Mouse (Mus musculus) left cerebral cortex, adult 18-20 months (tissue): ENCODE data around the gene Naxd. TPM values are rescaled to one million over a fixed set of nuclear protein-coding genes. Genes with fewer than 3 reads are reported as not detected.
"Not testable (repeated sequence)": the region's sequence is repeated elsewhere in the genome, so short reads cannot be mapped to it uniquely, and the experiment has no call there.

ENCODE experiments used
- DNase-seq, 2 experiments: peaks; one replicate each; pipeline ENCODE4 v3.0.0; 2021 to 2022; ENCODE audit warnings: low spot score in 2 of 2, mixed read lengths in 1 of 2
- long read RNA-seq, 2 experiments: library from polyadenylated mRNA; stranded (forward); transcript quantifications; one replicate each; pipeline ENCODE4 v2.0.0; 2021
- total RNA-seq, 2 experiments: library from RNA; stranded (reverse); gene quantifications; 2 replicates each; pipeline ENCODE4 v1.2.3; 2021

Naxd gene
- 10 to 100 TPM; 54.2 to 55.2 TPM for total RNA-seq
- long read RNA-seq, experiment 1, transcript Naxd-202 (10 exons, 1,307 nt): major isoform, 27 of 66 reads
- long read RNA-seq, experiment 1, transcript Naxd-201 (10 exons, 1,359 nt): minor isoform, 19 of 66 reads
- long read RNA-seq, experiment 1, partial matches to known transcripts: 7 of 66 reads
- long read RNA-seq, experiment 1, other reads (novel, unspliced or antisense): 8 of 66 reads
- long read RNA-seq, experiment 2, transcript Naxd-202 (10 exons, 1,307 nt): major isoform, 27 of 50 reads
- long read RNA-seq, experiment 2, transcript Naxd-201 (10 exons, 1,359 nt): minor isoform, 11 of 50 reads
- long read RNA-seq, experiment 2, partial matches to known transcripts: 5 of 50 reads
- long read RNA-seq, experiment 2, other reads (novel, unspliced or antisense): 7 of 50 reads

DNA sequence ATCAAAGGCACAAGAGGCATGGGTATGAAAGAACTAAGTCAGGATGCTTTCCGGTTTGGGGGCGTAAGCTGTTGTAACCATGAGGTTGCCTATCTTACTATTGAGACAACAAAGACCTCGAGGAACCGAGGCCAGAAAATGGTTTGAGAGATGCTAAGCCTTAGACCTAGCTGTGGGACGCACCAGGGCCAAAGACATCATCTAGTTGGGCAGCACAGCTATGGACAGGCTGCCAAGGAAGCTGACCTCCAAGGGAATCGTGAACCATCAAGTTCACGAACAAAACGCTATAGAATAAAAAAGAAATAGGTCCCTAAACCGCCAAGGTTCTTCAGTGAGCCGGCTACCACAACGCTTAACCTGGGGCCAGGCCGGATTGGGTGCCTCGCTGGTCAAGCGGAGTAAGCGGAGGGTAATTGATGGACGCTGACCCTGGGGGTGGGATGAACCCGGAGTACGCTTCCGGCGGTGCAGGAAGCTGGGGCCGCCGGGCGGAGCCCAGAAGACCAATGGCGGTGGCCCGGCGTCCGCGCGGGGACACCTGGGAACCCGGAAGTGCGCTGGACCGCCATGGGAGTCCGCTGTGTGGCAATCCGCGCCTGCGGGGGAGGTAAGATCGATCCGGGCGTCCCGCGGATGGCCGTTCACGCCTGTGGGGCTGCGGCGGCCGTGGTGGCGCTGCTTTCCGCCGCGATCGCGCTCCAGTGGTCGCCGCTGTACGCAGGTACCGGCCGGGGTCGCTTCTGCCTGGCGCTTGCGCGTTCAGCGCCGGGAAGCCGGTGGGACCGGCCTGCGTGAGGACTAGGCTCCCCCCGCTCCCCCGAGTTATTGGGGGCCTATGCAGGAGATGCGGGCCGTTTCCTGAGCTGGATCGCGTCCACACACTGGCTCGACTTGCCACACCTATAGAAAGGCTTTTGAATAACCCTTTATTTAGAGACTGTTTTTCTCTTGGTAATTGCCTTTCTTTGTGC, at the start of gene Naxd:
Gene Naxd, plus strand, starts transcription at position 490 of the 974 bp plus-strand sequence.
- peak; percentile 89 to 94 for DNase-seq

DNA sequence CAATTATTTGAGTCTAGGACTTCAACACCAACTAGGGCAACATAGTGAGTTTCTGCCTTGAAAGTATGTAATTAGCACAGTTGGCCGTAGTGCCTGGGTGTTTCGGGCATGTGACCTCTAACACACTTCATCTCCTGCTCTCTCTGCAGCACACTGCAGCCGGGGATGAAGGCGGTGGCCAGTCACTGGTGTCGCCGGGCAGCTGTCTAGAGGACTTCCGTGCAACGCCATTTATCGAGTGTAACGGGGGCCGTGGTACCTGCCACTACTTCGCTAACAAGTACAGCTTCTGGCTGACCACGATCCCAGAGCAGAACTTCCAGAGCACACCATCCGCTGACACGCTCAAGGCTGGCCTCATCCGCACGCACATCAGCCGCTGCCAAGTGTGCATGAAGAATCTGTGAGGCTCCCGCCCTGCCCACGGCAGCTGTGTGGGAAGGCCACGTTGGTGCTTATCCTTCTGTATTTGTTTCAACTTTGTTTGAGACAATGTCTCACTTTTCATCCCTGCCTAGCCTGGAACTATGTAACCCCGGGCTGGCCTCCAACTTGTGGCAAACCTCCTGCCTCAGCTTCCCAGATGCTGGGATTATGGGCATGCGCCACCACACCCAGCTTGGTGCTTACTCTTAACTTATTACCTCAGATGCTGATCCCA, 49.3 kb upstream of the Naxd start:
- DNase-seq: no peak

DNA sequence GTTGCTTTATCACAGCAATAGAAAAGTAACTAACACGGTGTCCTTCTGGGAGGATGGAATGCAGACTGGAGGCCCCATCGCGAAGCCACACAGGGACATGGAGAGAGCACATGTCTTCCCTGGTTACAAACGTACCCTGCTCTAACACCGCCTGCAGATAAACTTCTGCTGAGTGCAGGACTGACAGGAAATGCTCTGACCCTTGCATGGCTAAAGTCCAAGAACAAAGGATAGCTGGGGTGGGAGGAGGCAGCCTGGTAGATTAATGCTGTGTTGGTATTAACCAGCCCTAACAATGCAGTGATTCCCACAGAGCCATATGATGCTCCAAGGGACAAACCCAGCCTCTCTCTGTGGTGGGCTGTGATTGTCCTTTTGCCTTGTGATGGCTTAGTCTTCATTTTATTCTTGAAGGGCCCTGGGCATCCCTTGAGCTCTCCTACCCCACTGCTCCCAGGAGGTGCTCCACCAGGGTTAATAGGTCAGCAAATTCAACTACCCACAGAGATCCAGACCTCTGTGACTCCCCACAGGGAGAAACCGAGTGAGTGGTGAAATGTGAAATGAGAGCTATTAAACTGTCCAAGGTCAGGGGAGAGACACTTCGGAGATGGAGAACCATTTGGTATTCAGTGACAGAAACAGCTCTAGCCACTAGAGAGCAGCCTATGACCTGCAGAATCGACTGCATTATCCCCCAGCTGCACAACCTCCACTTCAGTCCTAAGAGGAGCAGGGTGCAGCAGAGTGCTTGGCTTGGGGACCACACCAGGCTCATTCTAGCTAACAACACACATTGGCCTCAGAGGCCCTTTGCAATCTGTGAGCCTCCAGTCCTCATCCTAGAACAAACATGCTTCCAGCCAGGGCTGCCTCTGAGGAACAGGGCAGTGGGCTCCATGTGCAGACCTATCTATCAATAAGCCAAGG, 46.9 kb upstream of the Naxd start:
- DNase-seq: no peak

DNA sequence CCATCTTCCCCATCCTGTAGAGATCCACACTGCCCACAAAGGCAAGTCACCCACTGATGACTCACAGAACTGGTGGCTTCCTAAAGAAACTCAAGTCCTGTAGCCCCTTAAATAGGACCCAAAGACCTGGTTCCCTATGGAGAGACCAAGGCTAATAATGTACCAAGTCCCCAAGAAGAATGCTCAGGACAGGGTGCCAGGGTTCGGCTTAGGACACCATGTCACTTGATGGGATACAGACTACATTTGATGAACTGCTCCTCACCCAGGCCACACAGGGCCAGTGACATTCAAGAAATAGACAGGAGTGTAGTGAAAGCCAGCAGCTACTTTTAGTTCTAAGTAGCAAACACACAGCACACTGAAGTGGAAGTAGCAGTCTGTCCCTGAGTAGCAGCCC, 45.2 kb upstream of the Naxd start:
- no peak for DNase-seq

DNA sequence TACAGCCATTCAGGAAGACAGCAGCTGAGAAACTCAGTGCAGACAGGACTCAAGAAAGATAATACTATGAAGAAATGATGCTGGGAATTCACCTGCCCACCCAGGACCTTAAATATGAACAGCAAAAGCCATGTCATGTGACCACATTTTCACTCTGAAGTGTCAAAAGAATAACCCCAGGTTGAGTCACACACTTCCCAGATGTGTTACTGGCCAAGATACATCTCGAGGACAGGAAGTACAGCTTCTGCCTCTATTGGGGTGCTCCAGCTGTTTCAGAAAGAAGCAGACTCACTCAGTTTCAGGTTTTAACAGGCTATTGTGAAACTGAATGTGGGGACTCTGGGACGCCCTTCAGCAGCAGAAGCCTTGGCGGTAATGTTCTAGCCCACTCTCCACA, 44.7 kb upstream of the Naxd start:
- no peak for DNase-seq

DNA sequence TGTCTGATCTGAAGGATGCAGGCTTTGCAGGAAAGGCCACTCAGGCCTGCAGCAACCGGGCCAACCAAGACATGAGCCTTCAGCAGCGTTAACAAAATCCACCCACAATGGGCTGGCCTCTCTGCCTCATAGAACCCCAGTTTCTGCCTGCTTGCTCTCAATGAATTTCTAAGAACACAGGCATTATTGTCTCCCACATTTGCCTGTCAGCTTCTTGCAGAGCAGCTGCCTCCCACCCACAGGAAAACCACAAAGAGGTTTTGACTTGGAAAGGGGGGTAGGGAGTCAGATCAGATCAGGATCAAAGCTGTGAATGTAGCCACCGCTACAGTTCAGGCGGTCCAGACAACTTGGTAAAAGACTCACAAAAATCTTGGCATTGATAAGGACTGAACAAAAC, 44.3 kb upstream of the Naxd start:
- DNase-seq: no peak

DNA sequence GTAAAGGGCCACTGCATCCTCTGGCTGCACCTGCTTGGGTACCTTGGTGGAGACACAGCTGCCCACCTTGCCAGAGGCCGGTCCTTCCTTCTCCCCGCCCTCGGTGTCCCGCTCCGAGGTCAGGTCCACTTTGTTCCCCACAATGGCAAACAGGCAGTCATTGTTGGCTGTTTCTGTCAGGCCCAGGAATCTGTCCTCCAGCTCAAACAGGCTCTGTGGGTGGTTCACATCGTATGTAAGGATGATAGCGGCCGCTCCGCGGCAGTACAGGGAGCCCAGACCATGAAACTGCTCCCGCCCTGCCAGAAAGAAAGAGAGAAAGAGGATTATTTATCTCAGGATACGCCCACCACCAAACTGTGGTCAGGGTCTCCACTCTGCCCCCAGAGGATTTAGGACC, 43.1 kb upstream of the Naxd start:
- DNase-seq: no peak

DNA sequence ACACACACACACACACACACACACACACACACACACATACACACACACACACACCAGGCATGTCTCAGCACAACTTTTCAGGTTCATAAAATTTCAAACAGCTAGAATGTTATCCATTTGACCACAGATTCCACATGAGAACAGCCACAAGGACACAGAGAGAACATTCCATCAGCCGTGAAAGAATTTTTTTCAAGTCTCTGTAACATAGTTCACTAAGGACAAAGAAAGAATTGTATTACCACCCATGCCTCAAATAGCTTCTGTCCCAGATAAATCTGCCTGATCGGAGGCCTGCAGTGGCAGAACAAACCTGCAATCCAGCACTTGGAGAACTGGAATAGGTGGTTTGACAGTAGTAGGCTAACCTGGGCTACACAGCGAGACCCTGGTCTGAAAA, 40.0 kb upstream of the Naxd start:
- DNase-seq: no peak

DNA sequence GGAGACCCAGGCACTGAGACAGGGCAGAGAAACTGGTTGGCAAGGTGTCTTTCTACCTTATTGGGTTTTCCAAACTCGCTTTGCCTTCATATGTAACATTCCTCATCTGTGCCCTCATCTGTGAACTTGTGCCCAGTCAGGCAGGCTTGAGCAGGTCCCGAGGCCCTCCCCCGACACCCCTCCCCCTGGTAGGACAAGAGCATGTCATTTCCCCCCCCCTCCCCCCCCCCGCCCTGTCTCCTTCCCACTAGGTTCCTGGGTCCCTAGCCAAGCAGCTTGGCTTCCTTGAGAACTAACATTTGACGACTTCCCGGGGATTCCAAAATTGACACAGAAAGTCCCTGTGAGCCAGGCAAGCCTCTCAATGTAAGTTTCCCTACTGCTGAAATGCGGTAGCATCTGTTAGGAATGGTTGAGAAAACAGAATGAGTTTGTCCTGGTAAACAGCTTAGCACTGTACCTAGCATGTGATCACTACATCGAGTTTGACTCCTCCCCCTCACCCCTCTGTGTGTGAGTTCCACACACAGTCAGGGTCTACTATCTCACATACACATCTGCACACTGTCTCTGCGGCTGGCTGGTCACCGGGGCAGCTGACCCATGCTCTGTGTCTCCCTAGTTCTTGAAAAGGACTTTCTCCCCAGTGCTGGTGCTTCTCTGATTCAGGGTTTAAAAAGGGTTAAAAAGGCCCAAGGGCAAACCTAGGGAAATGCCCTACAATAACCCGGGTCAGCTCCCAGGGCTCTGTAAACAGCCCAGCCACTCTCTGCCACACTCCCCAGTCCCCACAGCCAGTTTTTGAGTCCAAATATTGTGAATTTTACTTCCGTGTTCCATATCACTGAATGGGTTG, 39.1 kb upstream of the Naxd start:
- DNase-seq: no peak

DNA sequence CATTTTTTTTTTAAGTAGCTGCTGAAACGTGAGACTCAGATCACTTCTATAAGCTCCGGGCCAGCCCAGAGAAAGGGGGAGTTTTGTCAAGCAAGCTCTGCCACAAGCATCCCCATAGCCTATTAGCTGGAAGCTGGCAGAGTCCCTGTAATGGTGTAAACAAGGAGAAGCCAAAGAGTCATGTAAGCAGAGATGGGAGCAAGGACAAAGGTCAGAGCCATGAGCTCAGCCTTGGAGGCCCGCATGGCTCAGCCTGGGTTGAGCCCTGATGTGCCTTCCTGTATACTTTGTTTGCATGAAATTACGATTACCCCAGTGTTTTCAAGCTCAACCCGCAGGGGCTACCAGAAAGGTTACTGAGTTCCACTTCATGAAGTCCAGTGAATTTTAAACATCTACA, 38.3 kb upstream of the Naxd start:
- no peak for DNase-seq

DNA sequence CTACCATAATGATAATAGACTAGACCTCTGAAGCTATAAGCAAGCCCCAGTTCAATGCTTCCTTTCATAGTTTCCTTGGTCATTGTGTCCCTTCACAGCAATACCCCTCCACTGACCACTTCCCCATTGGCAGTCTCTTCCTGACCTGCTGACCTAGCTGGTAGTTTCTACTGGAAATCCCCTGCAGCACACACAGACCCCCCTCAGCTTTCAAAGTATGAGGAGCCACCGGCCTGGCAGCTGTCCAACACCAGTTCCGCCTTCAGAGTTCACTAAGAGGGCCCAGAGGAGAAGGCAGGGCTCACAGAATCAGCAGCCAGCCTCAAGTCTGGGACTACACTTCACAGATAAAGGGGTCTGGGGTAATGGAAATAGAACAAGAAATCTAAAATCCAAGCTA, 36.4 kb upstream of the Naxd start:
- no peak for DNase-seq

DNA sequence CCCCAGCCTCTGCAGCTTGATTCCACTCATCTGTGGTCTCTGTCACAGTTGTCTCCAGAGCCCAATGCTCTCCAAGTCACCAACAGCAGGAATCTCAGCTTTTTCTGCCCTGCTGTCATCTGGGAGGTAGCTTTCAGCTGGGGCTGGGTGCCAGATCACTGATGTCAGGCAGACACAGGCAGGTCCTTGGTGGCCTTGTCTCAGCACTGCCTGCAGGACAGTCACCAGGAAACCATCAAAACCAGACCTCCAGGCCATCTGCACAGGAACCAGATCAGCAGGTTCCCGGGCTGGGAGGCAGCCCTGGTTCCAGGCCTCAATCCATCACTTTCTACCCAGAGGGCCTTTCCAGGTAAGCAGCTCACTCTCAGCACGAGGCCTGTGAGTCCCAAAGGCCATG, 35.5 kb upstream of the Naxd start:
- DNase-seq: no peak

DNA sequence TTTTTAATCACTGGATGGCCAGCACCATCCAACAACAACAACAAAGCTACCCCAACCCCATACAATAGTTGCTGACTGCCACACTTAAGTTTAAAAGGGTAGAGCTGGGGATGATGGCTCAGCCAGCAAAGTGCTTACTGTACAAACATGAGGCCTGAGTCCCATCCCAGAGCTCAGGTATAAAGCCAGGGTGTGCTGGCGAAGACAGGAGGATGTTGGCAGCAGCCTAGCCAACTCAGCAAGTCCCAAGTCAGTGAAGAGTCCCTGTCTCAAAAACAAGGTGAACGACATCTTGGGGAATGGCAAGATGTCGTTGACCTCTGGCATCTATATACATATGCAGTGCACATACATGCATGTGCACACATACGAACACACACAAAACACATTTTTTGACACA, 34.7 kb upstream of the Naxd start:
- DNase-seq: no peak

DNA sequence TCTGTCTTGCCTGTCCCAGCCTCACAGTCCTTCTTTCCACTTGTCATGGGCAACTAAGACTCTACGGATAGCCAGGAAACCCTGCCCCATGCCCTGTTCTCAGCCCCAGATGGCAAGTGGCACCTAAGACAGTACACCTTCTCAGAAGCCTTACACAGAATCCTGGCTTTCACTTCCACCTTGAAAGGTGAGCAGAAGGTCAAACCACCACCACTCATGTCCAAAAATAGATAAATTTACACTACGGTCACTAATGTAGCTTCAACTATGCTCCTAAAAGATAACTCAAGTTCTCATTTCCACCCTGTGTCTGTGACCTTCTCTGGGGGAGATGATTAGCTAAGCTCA, 33.8 kb upstream of the Naxd start:
- no peak for DNase-seq

DNA sequence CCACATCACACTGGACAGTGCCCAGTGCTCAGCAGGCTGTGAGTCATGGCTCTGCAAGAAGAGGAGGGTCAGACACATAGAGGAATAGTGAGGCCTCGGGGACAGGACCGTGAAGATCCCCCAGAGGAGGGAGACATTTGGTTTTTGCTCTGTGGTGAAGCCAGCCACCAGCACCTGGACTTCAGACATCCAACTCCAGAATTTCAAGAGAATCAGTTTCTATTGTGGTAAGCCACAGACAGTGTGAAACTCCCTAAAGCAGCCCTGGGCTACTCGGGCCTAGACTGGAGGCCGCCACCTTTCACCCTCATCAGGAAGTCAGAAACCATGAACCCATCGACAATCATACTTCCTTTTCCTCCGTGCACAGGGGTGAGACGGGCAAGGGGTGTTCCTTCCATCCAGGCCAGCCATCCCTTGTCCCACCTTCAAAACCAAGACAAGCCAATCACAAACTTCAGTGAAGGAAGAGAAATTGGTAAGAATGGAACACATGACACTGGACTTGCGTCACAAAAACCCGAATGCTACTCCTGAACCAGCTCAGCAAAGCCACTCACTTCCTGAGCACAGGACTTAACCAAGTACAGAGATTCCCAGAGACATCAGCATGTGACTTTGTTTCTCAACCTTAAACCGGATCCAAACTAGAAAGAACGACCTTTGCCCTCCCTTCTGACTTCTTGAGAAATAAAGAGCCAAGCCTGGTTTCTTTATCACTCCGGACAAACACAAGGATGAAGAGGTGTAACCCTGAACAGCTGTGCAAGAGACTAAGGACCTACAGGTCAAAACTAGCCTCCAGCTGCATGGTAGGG, 33.2 kb upstream of the Naxd start:
- no peak for DNase-seq

DNA sequence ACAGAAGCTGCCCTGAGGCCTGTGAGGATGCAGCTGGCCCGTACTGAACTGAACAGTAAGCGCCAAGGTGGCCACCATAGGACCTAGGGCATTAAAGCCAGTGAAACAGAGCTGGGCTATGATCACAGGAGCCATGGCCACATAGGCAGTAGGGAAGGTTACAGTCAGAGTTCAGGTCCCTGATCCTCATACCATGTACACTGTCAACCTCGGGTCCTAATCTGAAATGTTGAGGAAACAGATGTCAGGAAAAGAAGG, 32.7 kb upstream of the Naxd start:
- no peak for DNase-seq

DNA sequence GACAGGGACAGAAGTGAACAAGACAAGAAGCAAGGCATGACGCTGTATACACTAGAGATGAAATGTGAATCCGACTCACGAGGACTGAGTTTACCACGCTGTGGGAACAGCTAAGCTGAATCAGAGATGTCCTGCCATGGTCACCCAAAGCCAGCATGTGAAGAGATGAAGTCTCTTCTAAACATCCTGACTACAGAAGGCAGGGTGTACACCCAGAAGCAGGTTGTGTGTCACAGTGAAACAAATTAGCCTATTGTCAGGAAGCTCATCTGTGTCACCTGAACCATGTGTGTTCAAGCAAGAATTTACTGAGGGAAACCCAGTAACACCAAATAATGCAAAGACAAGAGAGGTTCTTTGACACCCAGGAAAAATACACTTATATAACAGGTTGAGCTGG, 31.7 kb upstream of the Naxd start:
- no peak for DNase-seq

DNA sequence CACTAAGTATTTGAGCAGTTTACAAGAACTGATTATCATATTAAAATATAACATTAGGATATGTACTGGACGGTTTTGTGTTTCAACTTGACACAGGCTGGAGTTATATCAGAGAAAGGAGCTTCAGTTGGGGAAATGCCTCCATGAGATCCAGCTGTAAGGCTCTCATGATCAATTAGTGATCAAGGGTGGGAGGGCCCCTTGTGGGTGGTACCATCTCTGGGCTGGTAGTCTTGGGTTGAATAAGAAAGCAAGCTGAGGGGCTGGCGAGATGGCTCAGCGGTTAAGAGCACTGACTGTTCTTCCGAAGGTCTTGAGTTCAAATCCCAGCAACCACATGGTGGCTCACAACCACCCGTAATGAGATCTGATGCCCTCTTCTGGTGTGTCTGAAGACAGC, 30.8 kb upstream of the Naxd start:
- not testable (repeated sequence) for DNase-seq

DNA sequence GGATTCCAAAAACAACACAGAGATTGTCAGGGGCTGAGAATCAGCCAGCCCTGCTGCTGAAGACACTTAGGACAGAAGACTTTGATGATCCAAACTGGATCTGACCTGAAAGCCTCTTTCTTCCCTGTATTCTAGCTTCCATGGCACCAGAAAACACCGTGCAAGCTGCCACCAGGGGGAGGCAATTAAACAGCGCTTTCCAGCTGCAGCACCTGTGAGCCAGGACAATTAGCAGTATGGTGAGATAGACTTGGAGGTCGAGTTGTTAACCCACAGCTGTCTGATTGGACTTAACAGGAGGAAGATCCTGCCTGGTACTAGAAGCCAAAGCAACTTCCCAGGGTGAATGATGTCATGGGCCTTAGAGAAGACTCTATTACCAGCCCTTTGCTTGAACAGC, 28.2 kb upstream of the Naxd start:
- no peak for DNase-seq
